Mouse (Mus musculus) layer of hippocampus, adult 9-10 months (tissue): ENCODE data around the gene Ppp1r32.

ENCODE experiments used
- DNase-seq: peaks from one replicate; pipeline ENCODE4 v3.0.0; 2022; ENCODE audit warnings: low spot score

Ppp1r32 gene

GRCm38 (mm10) chr19:10424751-10425150, 58.0 kb downstream of the Ppp1r32 start:
- DNase-seq: no peak
